Mouse (Mus musculus): ENCODE measurements at regions not wholly inside any gene's neighbourhood (a gene's known extent, or its start where the extent isn't known, plus 50 kb on each side); places are given as distances from the start of the nearest gene placed in this dataset.

DNA sequence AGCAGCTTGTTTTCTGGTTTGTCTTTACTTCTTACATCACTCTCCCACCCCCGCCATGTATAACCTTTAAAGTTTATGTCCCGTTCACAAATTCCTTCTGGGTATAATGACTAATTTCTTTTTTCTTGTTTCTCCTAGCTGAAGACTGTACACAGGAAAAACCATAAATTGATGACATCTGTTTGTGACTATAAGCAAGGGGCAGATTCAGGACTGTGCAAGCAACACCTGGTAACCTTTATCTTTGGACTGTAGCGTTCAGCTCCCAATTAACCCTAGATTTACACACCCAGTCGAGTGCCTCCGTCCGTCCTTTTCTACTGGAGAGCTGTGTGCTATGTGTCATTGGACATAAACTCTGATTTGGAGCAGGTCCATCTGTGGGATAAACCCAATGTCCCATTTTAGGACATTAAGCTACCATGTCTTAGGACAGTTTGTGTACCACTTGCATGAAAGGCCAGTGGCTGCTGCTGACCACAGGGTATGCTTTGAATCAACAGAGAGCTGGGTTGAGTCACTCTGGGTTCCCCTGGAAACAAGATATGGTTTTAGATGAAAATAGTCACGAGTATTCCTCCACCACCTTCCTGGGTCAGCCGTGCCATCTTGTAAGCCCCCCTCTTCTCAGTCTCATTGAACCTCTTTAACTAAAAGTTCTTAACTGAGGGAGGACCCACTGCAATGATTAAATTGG is 159.2 kb upstream of the Pgrmc2 start:
- ATAC-seq (ENCODE audit: insufficient number of reproducible peaks, low FRiP score, low TSS enrichment, low read depth), result no peak
- Histone ChIP-seq H3K27me3 (no peaks in the 10 kb centered on the region), H3K36me3 (no peaks in the 10 kb centered on the region), H3K4me1 (no peaks in the 10 kb centered on the region), H3K9me3 (replicated peaks) (no peaks in the 10 kb centered on the region), H3K9ac (no peak overlapping the region), H3K4me2 (replicated peaks) (no peak overlapping the region), H3K4me3 (replicated peaks) (no peak overlapping the region), H3K27ac (replicated peaks) (no peak overlapping the region)
- WGBS, result 51% methylated on average over 8 of the region's 8 CpGs

DNA sequence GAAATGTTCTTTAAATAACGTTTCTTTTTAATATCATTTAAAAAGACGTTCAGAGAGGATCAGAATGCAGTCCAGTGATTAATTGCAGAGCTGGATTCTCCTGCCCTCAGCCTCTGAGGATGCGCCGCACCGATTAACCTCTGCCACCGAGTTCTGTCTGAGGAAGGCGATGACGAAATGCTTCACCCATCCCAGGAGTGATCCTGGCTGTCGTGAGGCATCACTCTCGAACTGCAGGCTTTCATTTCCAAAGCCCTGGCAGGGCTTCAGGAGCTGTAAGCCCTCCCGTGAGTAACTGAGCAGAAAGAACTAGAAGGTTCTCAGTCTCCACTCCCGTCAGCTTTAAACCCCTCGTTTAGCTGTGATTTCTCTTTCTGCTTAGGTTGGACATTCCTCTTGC is 157.0 kb upstream of the Pgrmc2 start:
- 55% methylated on average over 13 of the region's 13 CpGs for whole genome bisulfite sequencing
- no peak overlapping the region for H3K4me3 ChIP-seq (replicated peaks)

DNA sequence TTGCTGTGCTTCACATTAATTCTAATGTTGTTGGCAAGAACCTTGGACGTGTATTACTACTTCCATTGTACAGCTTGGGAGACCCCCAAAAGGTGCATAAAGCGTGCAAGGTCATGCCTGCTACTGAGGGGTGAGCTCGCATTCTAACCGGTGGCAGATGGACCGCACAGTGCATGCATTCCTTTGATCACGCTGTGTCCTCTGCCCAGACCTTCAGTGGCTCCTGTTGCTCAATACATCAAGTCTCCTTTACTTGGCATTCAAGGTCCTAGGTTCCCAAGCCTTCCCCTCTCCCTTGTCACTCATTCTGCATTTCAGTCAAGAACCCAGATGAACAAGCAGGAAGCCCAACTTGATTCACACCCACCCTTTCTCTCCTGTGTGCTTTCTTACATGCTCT is 156.4 kb upstream of the Pgrmc2 start:
- H3K4me3 ChIP-seq (replicated peaks), result no peak overlapping the region
- H3K27ac ChIP-seq (replicated peaks), result no peak overlapping the region
- WGBS, result 81% methylated on average over 6 of the region's 6 CpGs
- H3K27me3 ChIP-seq, result no peaks in the 10 kb centered on the region
- no peak for ATAC-seq (ENCODE audit: insufficient number of reproducible peaks, low FRiP score, low TSS enrichment, low read depth)
- H3K9ac ChIP-seq, result no peak overlapping the region
- H3K4me1 ChIP-seq, result no peaks in the 10 kb centered on the region
- no peaks in the 10 kb centered on the region for H3K36me3 ChIP-seq
- no peaks in the 10 kb centered on the region for H3K9me3 ChIP-seq (replicated peaks)
- no peak overlapping the region for H3K4me2 ChIP-seq (replicated peaks)

More for the DNA sequence above, 157.0 kb upstream of the Pgrmc2 start:
- no peaks in the 10 kb centered on the region for H3K36me3 ChIP-seq
- no peaks in the 10 kb centered on the region for H3K4me1 ChIP-seq
- no peak overlapping the region for H3K4me2 ChIP-seq (replicated peaks)
- no peak overlapping the region for H3K27ac ChIP-seq (replicated peaks)
- 0 out of 2 replicates have a peak overlapping the region, but pooled peaks have one; percentile 6 for H3K9ac ChIP-seq
- ATAC-seq (ENCODE audit: insufficient number of reproducible peaks, low FRiP score, low TSS enrichment, low read depth), result no peak
- H3K9me3 ChIP-seq (replicated peaks), result no peaks in the 10 kb centered on the region
- H3K27me3 ChIP-seq, result no peaks in the 10 kb centered on the region

DNA sequence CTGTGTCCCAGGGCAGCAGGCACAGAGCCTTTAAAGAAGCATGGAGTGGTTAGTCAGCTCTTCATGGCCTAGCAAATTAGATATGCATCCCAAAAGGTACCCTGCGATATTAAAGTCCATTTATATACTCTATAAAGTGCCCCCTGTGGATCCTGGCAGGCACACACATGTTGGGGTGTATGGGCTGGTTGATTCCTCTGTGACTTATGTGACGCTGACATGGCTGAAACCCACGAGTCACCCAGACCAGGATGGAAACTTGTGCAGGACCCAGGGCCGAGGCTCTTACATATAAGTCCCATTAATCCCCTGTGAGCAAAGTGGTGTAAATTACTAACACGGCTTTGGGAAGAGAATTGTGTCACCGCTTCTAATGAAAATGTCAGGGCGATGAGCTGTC is 155.2 kb upstream of the Pgrmc2 start:
- no peak overlapping the region for H3K4me3 ChIP-seq (replicated peaks)
- 66% methylated on average over 7 of the region's 7 CpGs for WGBS
- ATAC-seq (ENCODE audit: insufficient number of reproducible peaks, low FRiP score, low TSS enrichment, low read depth), result no peak

DNA sequence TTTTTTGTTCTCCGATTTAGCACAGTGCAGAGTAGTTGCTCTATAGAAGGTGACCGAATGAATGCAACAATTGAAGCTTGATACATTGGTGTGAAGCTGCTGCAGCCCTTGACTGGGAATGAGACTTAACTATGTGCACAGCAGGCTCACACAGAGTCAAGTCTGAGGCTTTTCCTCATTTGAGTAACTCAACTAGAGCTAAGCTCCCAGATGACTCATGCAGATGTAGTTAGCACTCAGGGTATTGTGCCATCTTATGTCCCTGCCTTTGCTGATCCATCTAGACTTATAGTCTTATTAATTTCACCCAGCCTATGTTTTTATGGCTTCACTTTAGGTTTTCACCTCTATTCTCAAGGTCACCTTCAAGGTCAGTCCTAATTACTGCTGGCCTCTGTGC is 152.8 kb upstream of the Pgrmc2 start:
- Histone ChIP-seq H3K27ac (replicated peaks) (no peak overlapping the region), H3K4me2 (replicated peaks) (no peak overlapping the region), H3K4me1 (no peaks in the 10 kb centered on the region), H3K27me3 (no peaks in the 10 kb centered on the region), H3K36me3 (no peaks in the 10 kb centered on the region), H3K9ac (no peak overlapping the region), H3K9me3 (replicated peaks) (no peaks in the 10 kb centered on the region), H3K4me3 (replicated peaks) (no peak overlapping the region)
- no peak for ATAC-seq (ENCODE audit: insufficient number of reproducible peaks, low FRiP score, low TSS enrichment, low read depth)
- WGBS, result 92% methylated on average over 2 of the region's 2 CpGs

More for the DNA sequence above, 155.2 kb upstream of the Pgrmc2 start:
- Histone ChIP-seq H3K4me1 (no peaks in the 10 kb centered on the region), H3K9me3 (replicated peaks) (no peaks in the 10 kb centered on the region), H3K27me3 (no peaks in the 10 kb centered on the region), H3K27ac (replicated peaks) (no peak overlapping the region), H3K4me2 (replicated peaks) (no peak overlapping the region), H3K36me3 (no peaks in the 10 kb centered on the region), H3K9ac (no peak overlapping the region)

DNA sequence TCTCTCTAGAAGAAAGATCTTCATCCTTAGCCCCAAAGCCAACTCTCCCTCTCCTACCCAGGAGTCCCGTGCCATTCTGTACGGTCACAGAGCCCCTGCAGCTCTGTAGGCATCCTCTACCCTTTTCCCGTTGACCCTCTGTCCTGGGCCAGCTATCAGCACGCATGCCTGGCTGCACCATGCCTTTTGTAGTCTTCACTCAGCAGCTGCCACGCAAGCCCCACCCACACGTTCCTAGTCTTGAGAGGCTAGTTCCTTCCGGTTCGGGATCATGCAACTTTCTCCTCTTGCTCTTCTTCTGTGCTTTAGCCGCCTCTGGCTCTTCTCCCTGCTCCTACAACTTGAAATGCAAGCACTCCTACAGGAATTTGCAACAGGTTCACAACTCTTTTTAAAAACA is 152.1 kb upstream of the Pgrmc2 start:
- WGBS, result 74% methylated on average over 9 of the region's 9 CpGs
- H3K9ac ChIP-seq, result no peak overlapping the region
- H3K36me3 ChIP-seq, result no peaks in the 10 kb centered on the region
- H3K27ac ChIP-seq (replicated peaks), result no peak overlapping the region
- H3K9me3 ChIP-seq (replicated peaks), result no peaks in the 10 kb centered on the region
- no peaks in the 10 kb centered on the region for H3K4me1 ChIP-seq
- H3K4me2 ChIP-seq (replicated peaks), result no peak overlapping the region
- H3K27me3 ChIP-seq, result no peaks in the 10 kb centered on the region
- ATAC-seq (ENCODE audit: insufficient number of reproducible peaks, low FRiP score, low TSS enrichment, low read depth), result no peak
- no peak overlapping the region for H3K4me3 ChIP-seq (replicated peaks)

DNA sequence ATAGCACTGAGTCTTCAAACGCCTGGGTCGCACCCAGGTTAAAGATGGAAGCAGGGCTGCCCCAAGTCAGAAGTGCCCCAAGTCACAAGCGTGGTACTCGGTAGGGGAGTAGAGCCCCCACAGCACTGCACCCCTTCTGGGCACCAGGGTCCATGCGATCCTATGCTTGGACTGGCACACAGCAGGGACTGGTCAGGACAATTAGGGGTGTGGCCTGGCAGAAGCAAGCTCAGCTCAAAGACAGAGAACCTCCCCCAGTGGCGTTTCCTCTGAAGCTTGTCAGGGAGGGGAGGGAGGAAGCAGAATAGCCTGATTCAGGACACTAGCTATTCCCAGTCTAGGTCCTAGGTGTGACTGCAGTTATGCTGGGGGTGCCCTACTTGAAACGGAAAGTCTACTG is 151.3 kb upstream of the Pgrmc2 start:
- H3K36me3 ChIP-seq, result no peaks in the 10 kb centered on the region
- H3K4me1 ChIP-seq, result no peaks in the 10 kb centered on the region
- no peak for ATAC-seq (ENCODE audit: insufficient number of reproducible peaks, low FRiP score, low TSS enrichment, low read depth)
- H3K4me2 ChIP-seq (replicated peaks), result no peak overlapping the region
- H3K9ac ChIP-seq, result no peak overlapping the region
- H3K9me3 ChIP-seq (replicated peaks), result no peaks in the 10 kb centered on the region
- no peak overlapping the region for H3K27ac ChIP-seq (replicated peaks)
- WGBS, result 73% methylated on average over 7 of the region's 7 CpGs
- H3K4me3 ChIP-seq (replicated peaks), result no peak overlapping the region
- no peaks in the 10 kb centered on the region for H3K27me3 ChIP-seq

DNA sequence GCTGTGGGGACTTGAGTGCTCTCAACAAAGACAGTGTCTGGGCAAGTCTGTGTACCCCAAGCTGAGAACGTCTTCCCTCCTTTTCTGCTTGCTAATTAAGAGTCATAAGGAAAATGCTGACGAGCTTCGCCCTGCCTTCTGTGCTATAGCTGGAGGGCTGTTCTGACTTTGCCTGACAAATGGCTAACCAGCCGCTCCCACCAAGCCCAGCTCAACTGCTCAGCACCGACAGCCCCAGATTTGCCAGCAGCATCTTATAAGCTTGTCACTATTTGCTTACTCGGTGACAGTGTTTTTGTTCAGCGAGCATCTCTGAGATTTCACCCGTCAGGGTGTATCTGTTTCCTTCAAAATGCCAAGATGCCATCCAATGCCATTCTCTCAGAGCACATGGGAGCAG is 150.6 kb upstream of the Pgrmc2 start:
- Histone ChIP-seq H3K4me3 (replicated peaks) (no peak overlapping the region), H3K9me3 (replicated peaks) (no peaks in the 10 kb centered on the region), H3K27me3 (no peaks in the 10 kb centered on the region), H3K27ac (replicated peaks) (no peak overlapping the region), H3K4me1 (peaks cover 5% of the 10 kb centered on the region; the same call in 1 of the 2 replicates), H3K36me3 (no peaks in the 10 kb centered on the region), H3K9ac (no peak overlapping the region), H3K4me2 (replicated peaks) (no peak overlapping the region)
- 71% methylated on average over 8 of the region's 8 CpGs for WGBS
- ATAC-seq (ENCODE audit: insufficient number of reproducible peaks, low FRiP score, low TSS enrichment, low read depth), result no peak

DNA sequence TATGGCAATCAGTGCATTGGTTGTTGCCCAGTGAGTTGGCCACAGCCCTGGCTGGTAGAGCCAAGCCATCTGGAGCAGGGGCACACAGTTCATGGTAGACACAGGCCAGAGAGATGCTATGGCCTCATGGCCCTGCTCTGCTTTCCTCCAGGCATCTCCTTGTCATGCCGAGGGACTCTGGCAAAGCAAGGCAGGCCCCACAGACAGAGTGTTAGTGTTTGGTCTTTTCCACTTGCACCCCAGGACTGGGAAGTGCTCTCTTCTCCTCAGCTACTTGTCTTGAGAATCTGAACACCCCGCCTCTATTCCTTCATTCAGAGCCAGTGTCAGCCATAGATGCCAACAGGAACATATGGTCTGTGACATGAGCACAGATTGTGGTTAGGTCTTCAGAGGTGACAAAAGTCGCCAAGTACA is 148.1 kb upstream of the Pgrmc2 start:
- Histone ChIP-seq H3K27ac (replicated peaks) (no peak overlapping the region), H3K4me3 (replicated peaks) (no peak overlapping the region), H3K9me3 (replicated peaks) (no peaks in the 10 kb centered on the region), H3K27me3 (no peaks in the 10 kb centered on the region), H3K4me2 (replicated peaks) (no peak overlapping the region), H3K4me1 (peaks cover 7% of the 10 kb centered on the region; the same call in 1 of the 2 replicates), H3K9ac (no peak overlapping the region), H3K36me3 (no peaks in the 10 kb centered on the region)
- ATAC-seq (ENCODE audit: insufficient number of reproducible peaks, low FRiP score, low TSS enrichment, low read depth), result no peak
- 88% methylated on average over 3 of the region's 3 CpGs for WGBS

DNA sequence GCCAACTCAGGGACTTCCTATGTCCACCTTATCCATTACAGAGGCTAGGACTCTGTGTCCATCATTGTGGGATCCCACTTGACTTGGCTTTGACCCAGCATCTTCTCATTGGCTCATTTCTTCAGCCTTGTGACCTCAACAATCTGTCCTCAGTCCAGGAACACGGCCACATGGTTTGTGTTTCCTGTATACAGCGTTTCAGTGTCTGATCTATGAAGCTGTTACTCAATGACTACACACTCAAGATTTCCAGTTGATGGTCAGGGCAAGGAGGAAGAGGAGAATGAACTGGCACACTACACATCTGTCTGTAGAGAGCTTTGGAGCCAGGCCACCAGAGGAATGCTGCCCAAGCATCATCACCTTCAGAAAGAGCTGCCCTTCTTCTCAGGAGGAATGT is 146.6 kb upstream of the Pgrmc2 start:
- H3K4me2 ChIP-seq (replicated peaks), result no peak overlapping the region
- H3K9ac ChIP-seq, result no peak overlapping the region
- WGBS, result 68% methylated on average over 2 of the region's 2 CpGs
- H3K9me3 ChIP-seq (replicated peaks), result no peaks in the 10 kb centered on the region
- H3K4me1 ChIP-seq, result peaks cover 7% of the 10 kb centered on the region; the same call in 1 of the 2 replicates
- H3K27ac ChIP-seq (replicated peaks), result no peak overlapping the region
- ATAC-seq (ENCODE audit: insufficient number of reproducible peaks, low FRiP score, low TSS enrichment, low read depth), result no peak
- H3K27me3 ChIP-seq, result no peaks in the 10 kb centered on the region
- no peak overlapping the region for H3K4me3 ChIP-seq (replicated peaks)
- H3K36me3 ChIP-seq, result no peaks in the 10 kb centered on the region

DNA sequence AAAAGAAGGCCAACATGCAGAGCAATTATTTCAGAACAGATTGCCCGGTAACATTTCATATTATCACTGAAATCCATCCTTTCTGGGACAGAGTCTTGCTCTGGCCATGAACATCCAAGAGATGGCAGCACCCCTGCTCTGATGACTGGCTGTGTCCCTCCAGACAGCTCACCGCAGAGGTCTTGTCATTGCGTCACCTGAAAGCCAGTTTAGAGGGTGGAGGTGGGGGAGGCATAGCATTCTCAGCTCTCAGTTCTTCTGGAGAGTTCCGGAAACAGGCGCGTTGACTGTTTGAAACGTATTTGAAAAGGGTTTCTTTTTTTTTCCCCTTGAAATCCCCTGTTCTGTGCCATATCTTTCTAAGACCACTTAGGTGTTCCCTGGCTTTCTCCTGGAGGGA is 145.7 kb upstream of the Pgrmc2 start:
- H3K9me3 ChIP-seq (replicated peaks), result no peaks in the 10 kb centered on the region
- no peak overlapping the region for H3K4me3 ChIP-seq (replicated peaks)
- no peak overlapping the region for H3K9ac ChIP-seq
- WGBS, result 19% methylated on average over 7 of the region's 7 CpGs
- no peak overlapping the region for H3K27ac ChIP-seq (replicated peaks)
- no peaks in the 10 kb centered on the region for H3K27me3 ChIP-seq
- H3K4me2 ChIP-seq (replicated peaks), result no peak overlapping the region
- peaks cover 7% of the 10 kb centered on the region; the same call in 1 of the 2 replicates for H3K4me1 ChIP-seq
- H3K36me3 ChIP-seq, result no peaks in the 10 kb centered on the region
- ATAC-seq (ENCODE audit: insufficient number of reproducible peaks, low FRiP score, low TSS enrichment, low read depth), result peak; percentile 78; the same call in 1 of the 2 replicates

DNA sequence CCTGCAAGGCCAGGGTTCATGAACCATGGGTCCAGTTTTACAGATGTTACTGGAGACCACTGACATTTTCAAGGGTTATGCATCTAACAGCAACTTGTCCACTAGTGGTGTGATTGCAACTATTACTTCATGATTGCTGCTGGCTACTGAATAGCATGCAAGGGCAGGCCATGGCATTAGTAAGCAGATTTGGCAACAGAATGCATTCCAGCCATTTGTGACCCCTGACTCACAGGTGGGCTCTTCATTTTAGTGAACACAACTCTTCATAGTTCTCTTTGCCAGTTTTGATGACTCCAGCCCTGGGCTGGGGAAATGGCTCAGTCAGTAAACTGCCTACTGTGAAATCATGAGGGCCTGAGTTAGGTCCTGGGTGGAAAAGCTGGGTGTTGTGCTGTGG is 137.9 kb upstream of the Pgrmc2 start:
- H3K27ac ChIP-seq (replicated peaks), result no peak overlapping the region
- H3K4me2 ChIP-seq (replicated peaks), result no peak overlapping the region
- H3K4me1 ChIP-seq, result no peaks in the 10 kb centered on the region
- H3K27me3 ChIP-seq, result no peaks in the 10 kb centered on the region
- no peaks in the 10 kb centered on the region for H3K9me3 ChIP-seq (replicated peaks)
- no peak overlapping the region for H3K4me3 ChIP-seq (replicated peaks)
- no peak for ATAC-seq (ENCODE audit: insufficient number of reproducible peaks, low FRiP score, low TSS enrichment, low read depth)
- no peaks in the 10 kb centered on the region for H3K36me3 ChIP-seq
- no peak overlapping the region for H3K9ac ChIP-seq
